Mouse (Mus musculus): ENCODE measurements around the gene Plekha5. TPM values are rescaled to one million over a fixed set of nuclear protein-coding genes. Genes with fewer than 3 reads are reported as not detected.

The Plekha5 gene
- polyA plus RNA-seq, 1 experiment = 56.6 TPM

DNA sequence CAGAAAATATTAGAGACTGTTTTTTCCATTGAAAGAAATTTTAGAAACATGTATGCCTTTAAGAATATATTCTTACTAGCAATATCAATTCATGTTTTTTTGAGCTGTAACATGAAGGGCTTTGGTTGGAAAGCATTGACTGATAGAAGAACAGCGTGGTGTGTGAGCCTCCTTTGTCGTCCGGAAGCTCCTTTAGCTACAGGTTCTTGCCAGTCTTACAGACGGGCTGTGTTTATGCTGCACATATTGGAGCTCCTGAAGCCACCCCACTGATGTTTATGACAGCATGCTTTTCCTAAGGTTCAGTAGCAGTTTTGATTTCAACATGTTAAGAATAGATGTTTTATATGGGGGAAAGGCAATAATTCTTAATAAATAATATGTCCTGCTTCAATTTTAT lies 91.7 kb downstream of the Plekha5 start:
- TF ChIP-seq CTCF (IDR thresholded peaks at IDR 0.05; ENCODE audit: control insufficient read depth, insufficient read depth, insufficient replicate concordance, low read depth, low read length) (no peak), POLR2A (IDR thresholded peaks at IDR 0.05; ENCODE audit: control insufficient read depth, low read depth, low read length) (no peak)
- H3K4me1 ChIP-seq (ENCODE audit: control insufficient read depth, insufficient read depth, low read length) = no peaks in the 10 kb centered on the region

GRCm38 (mm10) chr6:140516202-140516601 lies 92.3 kb downstream of the Plekha5 start:
- Histone ChIP-seq H3K4me1 (ENCODE audit: control insufficient read depth, insufficient read depth, low read length) (no peaks in the 10 kb centered on the region), H3K4me3 (ENCODE audit: control insufficient read depth, low read depth, low read length) (peak overlapping the region; percentile 76; the same call in 1 of the 2 replicates), H3K27ac (ENCODE audit: control insufficient read depth, insufficient read depth, low read depth, low read length) (peak overlapping the region; percentile 73), H3K36me3 (ENCODE audit: control insufficient read depth, insufficient read depth, low read length) (no peaks in the 10 kb centered on the region), H3K27me3 (ENCODE audit: control insufficient read depth, insufficient read depth, low read length) (no peaks in the 10 kb centered on the region)
- TF ChIP-seq CTCF (IDR thresholded peaks at IDR 0.05; ENCODE audit: control insufficient read depth, insufficient read depth, insufficient replicate concordance, low read depth, low read length) = no peak
- TF ChIP-seq POLR2A (IDR thresholded peaks at IDR 0.05; ENCODE audit: control insufficient read depth, low read depth, low read length) = no peak

More for the DNA sequence above, 91.7 kb downstream of the Plekha5 start:
- no peaks in the 10 kb centered on the region for H3K36me3 ChIP-seq (ENCODE audit: control insufficient read depth, insufficient read depth, low read length)
- no peaks in the 10 kb centered on the region for H3K27me3 ChIP-seq (ENCODE audit: control insufficient read depth, insufficient read depth, low read length)
- H3K4me3 ChIP-seq (ENCODE audit: control insufficient read depth, low read depth, low read length) = no peak overlapping the region
- peak overlapping the region; percentile 34; the same call in 1 of the 2 replicates for H3K27ac ChIP-seq (ENCODE audit: control insufficient read depth, insufficient read depth, low read depth, low read length)

GRCm38 (mm10) chr6:140517188-140517587 lies 93.3 kb downstream of the Plekha5 start:
- no peaks in the 10 kb centered on the region for H3K4me1 ChIP-seq (ENCODE audit: control insufficient read depth, insufficient read depth, low read length)
- peak overlapping the region; percentile 85 for H3K4me3 ChIP-seq (ENCODE audit: control insufficient read depth, low read depth, low read length)
- H3K36me3 ChIP-seq (ENCODE audit: control insufficient read depth, insufficient read depth, low read length) = no peaks in the 10 kb centered on the region
- no peak overlapping the region for H3K27ac ChIP-seq (ENCODE audit: control insufficient read depth, insufficient read depth, low read depth, low read length)
- TF ChIP-seq CTCF (IDR thresholded peaks at IDR 0.05; ENCODE audit: control insufficient read depth, insufficient read depth, insufficient replicate concordance, low read depth, low read length) (peak; percentile 62; the same call in 1 of the 2 replicates), POLR2A (IDR thresholded peaks at IDR 0.05; ENCODE audit: control insufficient read depth, low read depth, low read length) (no peak)
- no peaks in the 10 kb centered on the region for H3K27me3 ChIP-seq (ENCODE audit: control insufficient read depth, insufficient read depth, low read length)

DNA sequence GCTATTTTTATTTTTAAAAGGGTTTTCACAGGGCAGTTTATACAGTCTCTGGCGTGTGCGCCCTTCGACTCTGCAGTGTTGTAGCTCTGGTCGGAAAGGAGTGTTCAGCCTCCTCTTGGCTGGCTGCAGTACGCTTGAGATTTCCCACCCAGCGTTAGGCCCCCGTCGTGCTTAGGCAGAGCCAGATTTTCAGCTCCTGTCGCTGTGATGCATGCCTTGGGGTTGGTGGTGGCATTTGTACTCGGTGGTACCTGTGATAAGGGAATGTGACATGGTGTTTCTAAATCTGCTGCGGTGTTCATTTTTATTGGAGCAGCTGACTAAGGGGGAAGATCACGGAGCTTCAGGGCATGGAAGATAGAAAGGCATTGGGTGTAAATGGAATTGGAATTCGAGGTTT lies 95.2 kb downstream of the Plekha5 start:
- H3K4me3 ChIP-seq (ENCODE audit: control insufficient read depth, low read depth, low read length) = no peak overlapping the region
- no peaks in the 10 kb centered on the region; the same call in 1 of the 2 replicates for H3K4me1 ChIP-seq (ENCODE audit: control insufficient read depth, insufficient read depth, low read length)
- no peak overlapping the region for H3K27ac ChIP-seq (ENCODE audit: control insufficient read depth, insufficient read depth, low read depth, low read length)
- H3K27me3 ChIP-seq (ENCODE audit: control insufficient read depth, insufficient read depth, low read length) = no peaks in the 10 kb centered on the region
- TF ChIP-seq CTCF (IDR thresholded peaks at IDR 0.05; ENCODE audit: control insufficient read depth, insufficient read depth, insufficient replicate concordance, low read depth, low read length) (no peak), POLR2A (IDR thresholded peaks at IDR 0.05; ENCODE audit: control insufficient read depth, low read depth, low read length) (no peak)
- H3K36me3 ChIP-seq (ENCODE audit: control insufficient read depth, insufficient read depth, low read length) = no peaks in the 10 kb centered on the region

- H3K27ac ChIP-seq (ENCODE audit: control insufficient read depth, insufficient read depth, low read depth, low read length) = no peak overlapping the region
- no peaks in the 10 kb centered on the region; the same call in 1 of the 2 replicates for H3K4me1 ChIP-seq (ENCODE audit: control insufficient read depth, insufficient read depth, low read length)
- TF ChIP-seq CTCF (IDR thresholded peaks at IDR 0.05; ENCODE audit: control insufficient read depth, insufficient read depth, insufficient replicate concordance, low read depth, low read length) (no peak), POLR2A (IDR thresholded peaks at IDR 0.05; ENCODE audit: control insufficient read depth, low read depth, low read length) (0 out of 2 replicates have a peak, but pooled peaks have one; percentile 24)
- no peaks in the 10 kb centered on the region for H3K36me3 ChIP-seq (ENCODE audit: control insufficient read depth, insufficient read depth, low read length)
- no peak overlapping the region for H3K4me3 ChIP-seq (ENCODE audit: control insufficient read depth, low read depth, low read length)
- no peaks in the 10 kb centered on the region for H3K27me3 ChIP-seq (ENCODE audit: control insufficient read depth, insufficient read depth, low read length)
Observed at GRCm38 (mm10) chr6:140519488-140520159, 95.8 kb downstream of the Plekha5 start.

GRCm38 (mm10) chr6:140520961-140521360 lies 97.1 kb downstream of the Plekha5 start:
- Histone ChIP-seq H3K27ac (ENCODE audit: control insufficient read depth, insufficient read depth, low read depth, low read length) (no peak overlapping the region), H3K36me3 (ENCODE audit: control insufficient read depth, insufficient read depth, low read length) (no peaks in the 10 kb centered on the region), H3K4me3 (ENCODE audit: control insufficient read depth, low read depth, low read length) (no peak overlapping the region), H3K4me1 (ENCODE audit: control insufficient read depth, insufficient read depth, low read length) (no peaks in the 10 kb centered on the region; the same call in 1 of the 2 replicates), H3K27me3 (ENCODE audit: control insufficient read depth, insufficient read depth, low read length) (no peaks in the 10 kb centered on the region)
- TF ChIP-seq CTCF (IDR thresholded peaks at IDR 0.05; ENCODE audit: control insufficient read depth, insufficient read depth, insufficient replicate concordance, low read depth, low read length) (no peak), POLR2A (IDR thresholded peaks at IDR 0.05; ENCODE audit: control insufficient read depth, low read depth, low read length) (no peak)

DNA sequence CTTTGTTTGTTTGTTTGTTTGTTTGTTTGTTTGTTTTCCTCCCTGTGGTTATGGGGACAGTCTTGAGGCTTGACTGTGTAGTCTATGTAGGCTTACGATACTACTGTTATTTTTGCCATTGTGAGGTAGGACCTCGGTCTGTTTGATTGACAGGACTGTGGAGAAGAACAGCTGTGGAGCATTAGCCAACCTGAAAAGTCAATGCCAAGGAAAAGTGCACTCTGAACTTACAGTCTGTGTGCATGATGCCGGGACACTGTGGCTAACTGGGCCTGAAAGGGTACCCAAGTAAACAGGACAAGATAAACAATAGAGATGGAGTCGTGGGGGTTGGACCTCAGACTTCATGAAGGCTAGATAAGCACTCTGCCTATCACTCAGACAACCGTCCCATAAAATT lies 98.0 kb downstream of the Plekha5 start:
- no peaks in the 10 kb centered on the region for H3K27me3 ChIP-seq (ENCODE audit: control insufficient read depth, insufficient read depth, low read length)
- H3K36me3 ChIP-seq (ENCODE audit: control insufficient read depth, insufficient read depth, low read length) = no peaks in the 10 kb centered on the region
- no peak overlapping the region for H3K4me3 ChIP-seq (ENCODE audit: control insufficient read depth, low read depth, low read length)
- no peak overlapping the region for H3K27ac ChIP-seq (ENCODE audit: control insufficient read depth, insufficient read depth, low read depth, low read length)
- no peak for TF ChIP-seq POLR2A (IDR thresholded peaks at IDR 0.05; ENCODE audit: control insufficient read depth, low read depth, low read length)
- TF ChIP-seq CTCF (IDR thresholded peaks at IDR 0.05; ENCODE audit: control insufficient read depth, insufficient read depth, insufficient replicate concordance, low read depth, low read length) = no peak
- H3K4me1 ChIP-seq (ENCODE audit: control insufficient read depth, insufficient read depth, low read length) = no peaks in the 10 kb centered on the region; the same call in 1 of the 2 replicates

All from testis, adult 2 months (tissue).